Mouse (Mus musculus) forebrain, embryonic 15.5 days (tissue): ENCODE measurements around the gene B3gntl1. TPM values are rescaled to one million over a fixed set of nuclear protein-coding genes. Genes with fewer than 3 reads are reported as not detected.

Source experiments
- ATAC-seq: fragments of 200-750 bp; cut with Nextera tagmentation; replicated peaks from 2 replicates; pipeline ENCODE4 v1.8.0; 2017; ENCODE audit warnings: mild to moderate bottlenecking, moderate TSS enrichment, moderate library complexity
- H3K27ac ChIP-seq: fragments of 300-500 bp; sonication (generic); replicated peaks from 2 replicates; pipeline ENCODE4 v1.5.1; 2015; ENCODE audit warnings: mild to moderate bottlenecking, inconsistent platforms
- H3K27me3 ChIP-seq: fragments of 300-500 bp; sonication (generic); 2 replicates; pipeline ENCODE4 v1.6.1; 2015; ENCODE audit warnings: inconsistent platforms
- H3K36me3 ChIP-seq: fragments of 300-500 bp; sonication (generic); 2 replicates; pipeline ENCODE4 v1.6.1; 2015; ENCODE audit warnings: mild to moderate bottlenecking, inconsistent platforms
- H3K4me1 ChIP-seq: fragments of 300-500 bp; sonication (generic); 2 replicates; pipeline ENCODE4 v1.6.1; 2015; ENCODE audit warnings: inconsistent platforms
- H3K4me2 ChIP-seq: fragments of 300-500 bp; sonication (generic); replicated peaks from 2 replicates; pipeline ENCODE4 v1.6.1; 2015; ENCODE audit warnings: mild to moderate bottlenecking, inconsistent platforms
- H3K4me3 ChIP-seq: fragments of 300-500 bp; sonication (generic); 2 replicates; pipeline ENCODE4 v1.5.1; 2015; ENCODE audit warnings: mild to moderate bottlenecking, inconsistent platforms
- H3K9ac ChIP-seq: fragments of 300-500 bp; sonication (generic); replicated peaks from 2 replicates; pipeline ENCODE4 v1.6.1; 2015; ENCODE audit warnings: mild to moderate bottlenecking, inconsistent platforms
- H3K9me3 ChIP-seq: fragments of 300-500 bp; sonication (generic); 2 replicates; pipeline ENCODE4 v1.6.1; 2016; ENCODE audit warnings: inconsistent platforms
- WGBS: fragments of 180-500 bp; shearing (Covaris S2); methylation state at CpG from one replicate; pipeline ENCODE4 v1.1.7; 2015; ENCODE audit warnings: mixed read lengths; 5-methylcytosine and 5-hydroxymethylcytosine counted together
- polyA plus RNA-seq: library from polyadenylated mRNA; unstranded; fragments of >200 nt; fragmentation: Nextera tagmentation; extraction: Ambion mirVana; gene quantifications from 2 replicates; pipeline ENCODE4 v1.2.1, GENCODE M21; 2015

Gene B3gntl1
- polyA plus RNA-seq, 1 experiment from 2014 or later: 7.0 TPM

DNA sequence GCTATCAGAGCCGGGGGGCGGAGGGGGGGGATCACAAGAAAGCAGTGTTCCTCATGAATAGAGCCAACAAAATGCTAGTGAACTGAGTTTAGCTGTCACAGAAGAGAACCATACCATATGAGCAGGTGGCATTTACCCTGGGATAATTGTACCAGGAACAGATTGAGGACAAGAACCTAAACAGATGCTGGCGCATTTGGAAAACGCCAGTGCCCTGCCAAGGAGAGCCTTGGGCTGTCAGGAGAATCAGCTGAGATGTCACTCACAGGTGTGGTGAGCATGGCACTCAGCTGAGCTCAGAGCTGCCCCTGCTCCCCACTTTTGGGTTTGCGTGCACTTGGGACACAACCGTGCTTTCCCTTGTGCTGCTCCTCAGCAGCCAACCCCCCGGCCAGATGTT lies 41.5 kb downstream of the B3gntl1 start:
- Histone ChIP-seq H3K36me3 (no peaks in the 10 kb centered on the region), H3K4me1 (no peaks in the 10 kb centered on the region), H3K4me3 (no peak overlapping the region), H3K27me3 (no peaks in the 10 kb centered on the region), H3K9ac (no peak overlapping the region), H3K9me3 (no peaks in the 10 kb centered on the region), H3K27ac (0 out of 2 replicates have a peak overlapping the region, but pooled peaks have one; percentile 38), H3K4me2 (no peak overlapping the region)
- 79% methylated on average over 7 of the region's 7 CpGs for WGBS
- peak; percentile 53; the same call in 1 of the 2 replicates for ATAC-seq

DNA sequence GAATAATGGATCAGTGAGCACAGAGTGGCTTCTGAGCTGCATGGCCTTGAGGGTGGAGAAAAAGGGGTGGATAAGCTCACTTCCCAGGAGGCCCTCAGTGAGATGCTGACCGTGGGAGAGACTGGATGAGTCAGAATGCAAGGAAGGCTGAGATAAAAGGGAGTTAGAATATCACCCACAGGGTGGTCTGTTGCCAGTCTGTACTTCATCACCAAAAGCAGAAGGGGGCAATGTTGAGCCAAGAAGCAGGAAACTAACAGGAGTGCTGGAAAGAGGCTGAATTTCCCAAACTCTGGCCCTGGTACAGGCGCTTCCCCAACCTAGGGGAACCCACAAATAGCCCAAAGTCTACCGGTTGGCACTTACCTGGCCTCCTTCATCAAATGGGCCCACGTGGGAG lies 42.5 kb downstream of the B3gntl1 start:
- Histone ChIP-seq H3K36me3 (no peaks in the 10 kb centered on the region), H3K27me3 (no peaks in the 10 kb centered on the region), H3K9me3 (no peaks in the 10 kb centered on the region), H3K27ac (no peak overlapping the region), H3K4me2 (no peak overlapping the region), H3K9ac (no peak overlapping the region), H3K4me3 (no peak overlapping the region), H3K4me1 (no peaks in the 10 kb centered on the region)
- no peak for ATAC-seq
- 80% methylated on average over 4 of the region's 4 CpGs for WGBS

DNA sequence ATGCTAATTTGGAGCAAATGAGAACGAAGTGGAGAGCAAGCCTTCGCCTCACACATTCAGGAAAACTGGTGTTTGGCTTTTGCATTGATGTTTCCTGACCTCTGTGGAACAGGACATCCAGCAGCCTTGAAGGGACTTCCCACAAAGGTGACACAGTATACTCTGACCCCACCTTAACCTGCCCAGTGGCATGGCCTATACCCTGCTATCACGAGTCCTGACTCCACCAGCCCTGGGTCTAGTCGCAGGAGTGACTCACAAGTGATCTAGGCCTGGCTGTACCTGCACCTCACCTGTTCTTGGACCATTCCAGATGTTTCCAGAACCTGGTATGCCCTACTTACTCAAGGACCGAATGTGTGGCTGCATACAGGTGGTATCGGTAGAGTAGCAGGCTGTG lies 43.4 kb downstream of the B3gntl1 start:
- H3K27ac ChIP-seq: no peak overlapping the region
- no peak overlapping the region for H3K4me2 ChIP-seq
- H3K4me3 ChIP-seq: no peak overlapping the region
- H3K9ac ChIP-seq: no peak overlapping the region
- 94% methylated on average over 6 of the region's 6 CpGs for WGBS
- no peaks in the 10 kb centered on the region for H3K27me3 ChIP-seq
- ATAC-seq: no peak
- no peaks in the 10 kb centered on the region for H3K4me1 ChIP-seq
- no peaks in the 10 kb centered on the region for H3K9me3 ChIP-seq
- H3K36me3 ChIP-seq: no peaks in the 10 kb centered on the region

DNA sequence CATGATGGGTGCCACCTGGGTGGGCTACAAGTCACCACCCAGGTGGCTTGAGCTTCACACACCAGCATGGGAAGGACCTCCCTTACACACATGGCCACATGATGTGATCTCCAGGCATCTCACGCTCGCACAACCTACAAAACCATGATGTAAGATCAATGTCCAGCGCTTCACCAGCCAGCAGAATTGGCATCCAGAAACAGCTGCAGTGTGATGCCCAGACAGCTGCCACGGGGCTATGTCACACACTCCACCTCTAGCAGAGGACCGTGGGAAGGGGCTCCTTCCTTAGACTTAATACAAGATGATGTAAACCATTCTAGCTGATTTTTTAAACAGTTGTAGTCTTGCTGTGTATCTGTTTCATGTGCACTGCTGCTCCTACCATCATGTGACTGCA lies 45.4 kb downstream of the B3gntl1 start:
- Histone ChIP-seq H3K4me3 (no peak overlapping the region), H3K27ac (no peak overlapping the region), H3K9ac (no peak overlapping the region), H3K27me3 (no peaks in the 10 kb centered on the region), H3K9me3 (no peaks in the 10 kb centered on the region), H3K4me1 (no peaks in the 10 kb centered on the region), H3K4me2 (no peak overlapping the region), H3K36me3 (peaks cover 4% of the 10 kb centered on the region; the same call in 1 of the 2 replicates)
- ATAC-seq: no peak
- WGBS: 91% methylated on average over 5 of the region's 5 CpGs

DNA sequence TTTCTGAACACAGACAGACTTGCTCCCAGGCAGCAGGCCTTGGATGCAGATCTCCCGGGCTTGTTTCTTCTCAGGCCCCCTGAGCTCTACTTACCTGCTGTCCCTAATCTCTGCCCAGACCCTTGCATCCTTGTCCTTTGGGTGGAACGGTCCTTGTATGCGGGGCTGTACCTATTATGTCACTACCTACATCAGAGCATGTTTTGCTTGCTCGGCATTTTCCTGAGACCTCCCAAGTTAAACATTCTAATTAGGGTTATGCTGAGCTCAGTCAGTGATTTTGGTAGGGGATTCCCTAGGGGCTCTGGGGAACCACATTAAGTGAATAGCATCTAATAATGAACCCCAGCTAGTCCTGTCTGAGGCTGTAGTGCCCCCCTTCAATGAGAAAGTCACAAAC lies 47.9 kb downstream of the B3gntl1 start:
- Histone ChIP-seq H3K27ac (no peak overlapping the region), H3K27me3 (no peaks in the 10 kb centered on the region), H3K4me2 (no peak overlapping the region), H3K4me3 (no peak overlapping the region), H3K4me1 (no peaks in the 10 kb centered on the region), H3K9me3 (no peaks in the 10 kb centered on the region), H3K36me3 (peaks cover 17% of the 10 kb centered on the region; the same call in 1 of the 2 replicates), H3K9ac (no peak overlapping the region)
- WGBS: 84% methylated on average over 4 of the region's 4 CpGs
- ATAC-seq: no peak

DNA sequence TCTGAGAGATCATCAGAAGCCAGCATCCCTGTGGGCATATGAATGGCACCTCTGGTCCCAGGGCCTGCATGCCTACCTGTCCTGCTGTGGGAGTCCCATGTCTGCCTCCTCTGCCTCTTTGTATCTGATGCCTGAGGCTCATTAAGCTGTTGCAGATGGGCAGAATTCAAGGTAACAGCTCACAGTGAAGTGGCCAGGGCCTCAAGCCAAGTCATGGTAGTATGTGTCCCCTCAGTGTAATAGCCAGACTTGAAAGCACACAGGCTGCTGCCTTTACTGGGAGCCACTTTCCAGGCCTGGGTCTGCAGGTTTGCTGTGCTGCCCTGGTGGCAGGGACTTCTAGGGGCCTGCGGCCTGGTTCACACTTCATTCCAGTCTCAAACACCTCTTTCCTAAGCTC lies 55.6 kb downstream of the B3gntl1 start:
- Histone ChIP-seq H3K27me3 (no peaks in the 10 kb centered on the region), H3K36me3 (peaks cover 56% of the 10 kb centered on the region)
- 100% methylated on average over 1 of the region's 1 CpGs for WGBS

DNA sequence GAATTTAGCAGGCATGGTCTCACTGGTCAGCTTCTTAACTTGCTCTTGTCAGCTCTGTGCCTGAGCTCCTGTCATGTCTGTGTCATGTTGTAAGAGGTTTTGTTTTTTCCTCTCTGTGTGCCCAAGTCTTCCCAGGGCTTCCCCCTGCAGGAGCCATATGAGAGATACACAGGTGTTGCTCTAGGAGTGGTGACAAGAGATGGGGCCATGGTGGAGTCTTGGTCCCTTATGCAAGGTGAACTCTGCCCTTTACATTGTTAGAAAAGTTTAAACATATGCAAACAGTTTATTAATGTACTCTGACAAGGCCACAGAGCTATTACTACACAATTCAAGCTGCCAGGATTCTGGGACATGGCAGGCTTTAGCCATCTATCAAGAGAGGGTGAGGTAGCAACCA lies 56.5 kb downstream of the B3gntl1 start:
- no peaks in the 10 kb centered on the region for H3K27me3 ChIP-seq
- H3K4me3 ChIP-seq: no peak overlapping the region
- H3K27ac ChIP-seq: no peak overlapping the region
- H3K4me2 ChIP-seq: no peak overlapping the region
- no peaks in the 10 kb centered on the region for H3K9me3 ChIP-seq
- no peak overlapping the region for H3K9ac ChIP-seq
- ATAC-seq: no peak
- H3K36me3 ChIP-seq: peaks cover 52% of the 10 kb centered on the region
- no peaks in the 10 kb centered on the region for H3K4me1 ChIP-seq

More for the DNA sequence above, 55.6 kb downstream of the B3gntl1 start:
- no peak overlapping the region for H3K4me3 ChIP-seq
- H3K4me2 ChIP-seq: no peak overlapping the region
- ATAC-seq: no peak
- H3K4me1 ChIP-seq: no peaks in the 10 kb centered on the region
- no peak overlapping the region for H3K27ac ChIP-seq
- no peaks in the 10 kb centered on the region for H3K9me3 ChIP-seq
- H3K9ac ChIP-seq: no peak overlapping the region

DNA sequence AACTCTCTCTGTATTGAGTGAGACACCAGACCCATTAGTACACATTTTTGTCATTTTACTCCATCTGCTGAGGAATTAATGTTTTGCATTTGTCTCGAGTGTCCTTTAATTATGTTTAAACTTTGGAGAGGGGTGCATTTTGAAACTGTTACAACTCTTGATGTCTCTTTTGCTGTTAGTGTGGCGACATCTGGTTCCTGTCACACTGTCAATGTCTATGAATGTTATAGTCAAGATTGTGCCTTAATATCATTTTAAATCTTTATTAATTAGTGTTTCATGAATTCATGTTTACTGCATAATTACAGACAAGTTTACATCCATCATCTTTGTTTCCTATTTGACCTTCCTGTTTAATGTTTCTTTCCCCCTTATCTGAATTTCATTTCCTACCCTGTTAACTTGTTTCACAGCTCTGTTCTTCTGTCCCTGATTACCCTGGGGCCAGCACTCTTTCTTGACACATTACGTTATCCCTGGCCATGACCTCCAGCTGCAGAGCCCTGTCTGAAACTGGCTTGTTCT lies 56.9 kb downstream of the B3gntl1 start:
- no peak for ATAC-seq
- Histone ChIP-seq H3K27me3 (no peaks in the 10 kb centered on the region), H3K4me2 (no peak overlapping the region), H3K4me1 (no peaks in the 10 kb centered on the region), H3K27ac (no peak overlapping the region), H3K4me3 (no peak overlapping the region), H3K36me3 (peaks cover 49% of the 10 kb centered on the region), H3K9me3 (no peaks in the 10 kb centered on the region), H3K9ac (no peak overlapping the region)
- 90% methylated on average over 3 of the region's 3 CpGs for WGBS

DNA sequence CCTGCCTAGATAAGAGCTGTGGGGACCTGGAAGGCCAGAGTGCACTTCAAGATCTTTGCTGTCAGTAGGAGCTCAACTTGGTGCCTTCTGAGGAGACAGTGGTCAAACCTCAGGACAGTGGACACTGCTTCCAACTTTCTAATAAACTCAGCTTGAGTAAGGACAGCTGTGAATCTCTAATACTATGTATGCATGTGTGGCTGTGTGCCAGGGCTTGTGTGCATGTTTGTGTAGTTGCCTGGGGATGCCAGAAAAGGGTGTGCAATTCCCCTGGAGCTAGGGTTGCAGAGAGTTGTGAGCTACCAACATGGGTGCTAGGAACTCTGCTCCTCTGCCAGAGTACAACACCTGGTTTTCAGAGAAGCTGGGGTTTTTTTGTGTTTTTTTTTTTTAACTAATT lies 62.0 kb downstream of the B3gntl1 start:
- Histone ChIP-seq H3K4me2 (no peak overlapping the region), H3K36me3 (peaks cover 47% of the 10 kb centered on the region), H3K4me1 (no peaks in the 10 kb centered on the region), H3K9ac (no peak overlapping the region), H3K27me3 (no peaks in the 10 kb centered on the region), H3K9me3 (no peaks in the 10 kb centered on the region), H3K27ac (no peak overlapping the region), H3K4me3 (no peak overlapping the region)
- ATAC-seq: no peak

DNA sequence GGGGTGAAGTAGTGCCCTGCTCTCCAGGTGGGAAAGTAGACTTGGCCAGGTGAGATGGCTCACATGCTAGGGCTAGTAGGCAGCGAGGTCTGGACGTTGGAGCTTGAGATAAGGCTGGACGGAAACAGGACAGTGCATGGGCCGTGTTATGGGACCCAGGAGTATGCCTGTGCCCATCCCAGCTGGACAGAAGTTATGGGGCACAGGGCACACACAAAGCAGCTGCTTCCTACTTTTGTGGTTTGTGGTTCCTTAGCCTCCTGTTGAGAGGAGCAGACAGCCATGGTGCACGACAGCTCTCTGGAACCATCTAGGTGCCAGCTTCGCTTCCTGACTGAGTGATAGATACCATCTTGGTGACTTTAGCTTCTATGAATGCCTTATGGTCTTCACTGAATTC lies 67.3 kb downstream of the B3gntl1 start:
- Histone ChIP-seq H3K4me1 (no peaks in the 10 kb centered on the region), H3K27me3 (no peaks in the 10 kb centered on the region), H3K9me3 (no peaks in the 10 kb centered on the region), H3K9ac (no peak overlapping the region), H3K27ac (no peak overlapping the region), H3K4me3 (no peak overlapping the region), H3K36me3 (peaks cover 66% of the 10 kb centered on the region), H3K4me2 (no peak overlapping the region)
- ATAC-seq: no peak
- WGBS: 95% methylated on average over 6 of the region's 6 CpGs

DNA sequence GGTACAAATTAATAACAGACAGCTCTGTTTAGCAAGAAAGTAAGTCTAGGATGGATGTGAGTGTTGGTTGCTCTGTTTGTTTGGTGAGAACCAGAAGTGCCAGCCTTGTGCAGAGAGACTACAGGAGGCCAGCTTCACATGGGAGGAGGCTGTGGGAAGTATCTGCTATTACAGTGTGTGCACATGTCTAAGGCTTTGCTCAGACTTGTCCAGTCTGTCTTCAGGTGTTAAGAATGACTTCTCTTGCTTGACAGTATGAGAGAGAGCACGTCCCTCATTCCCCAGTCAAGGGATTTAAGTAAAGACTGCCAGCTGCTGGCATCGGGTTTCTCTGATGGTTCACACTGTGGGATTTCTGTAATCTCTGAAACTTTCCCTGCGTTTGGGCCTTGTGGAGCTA lies 71.5 kb downstream of the B3gntl1 start:
- Histone ChIP-seq H3K36me3 (peaks cover 79% of the 10 kb centered on the region), H3K9me3 (no peaks in the 10 kb centered on the region), H3K27me3 (no peaks in the 10 kb centered on the region), H3K4me1 (no peaks in the 10 kb centered on the region), H3K9ac (no peak overlapping the region), H3K4me2 (no peak overlapping the region), H3K27ac (no peak overlapping the region), H3K4me3 (no peak overlapping the region)
- no peak for ATAC-seq
- WGBS: 86% methylated on average over 3 of the region's 3 CpGs

DNA sequence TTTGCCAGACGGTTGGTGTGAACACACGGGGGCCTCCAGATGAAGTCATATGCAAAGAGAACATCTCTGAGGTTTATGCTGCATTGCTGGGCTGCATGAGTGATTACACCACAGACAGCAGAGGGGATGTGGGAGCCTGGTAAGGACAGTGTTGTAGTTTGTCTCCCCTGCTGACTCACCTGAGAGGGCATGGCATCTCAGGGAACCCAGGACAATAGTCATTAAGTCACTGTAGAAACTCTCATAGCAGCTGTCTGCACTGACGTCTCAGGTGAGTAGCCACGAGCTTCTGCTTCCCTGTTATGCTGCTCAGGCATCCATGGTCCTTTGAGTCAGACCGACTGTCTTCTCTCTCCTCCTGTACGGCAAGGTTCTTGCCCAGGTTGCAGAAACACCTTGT lies 75.7 kb downstream of the B3gntl1 start:
- WGBS: 87% methylated on average over 6 of the region's 6 CpGs
- H3K4me2 ChIP-seq: no peak overlapping the region
- no peak overlapping the region for H3K27ac ChIP-seq
- no peaks in the 10 kb centered on the region for H3K9me3 ChIP-seq
- H3K4me3 ChIP-seq: no peak overlapping the region
- H3K9ac ChIP-seq: no peak overlapping the region
- H3K36me3 ChIP-seq: peaks cover 59% of the 10 kb centered on the region
- ATAC-seq: no peak
- no peaks in the 10 kb centered on the region for H3K4me1 ChIP-seq
- H3K27me3 ChIP-seq: no peaks in the 10 kb centered on the region

DNA sequence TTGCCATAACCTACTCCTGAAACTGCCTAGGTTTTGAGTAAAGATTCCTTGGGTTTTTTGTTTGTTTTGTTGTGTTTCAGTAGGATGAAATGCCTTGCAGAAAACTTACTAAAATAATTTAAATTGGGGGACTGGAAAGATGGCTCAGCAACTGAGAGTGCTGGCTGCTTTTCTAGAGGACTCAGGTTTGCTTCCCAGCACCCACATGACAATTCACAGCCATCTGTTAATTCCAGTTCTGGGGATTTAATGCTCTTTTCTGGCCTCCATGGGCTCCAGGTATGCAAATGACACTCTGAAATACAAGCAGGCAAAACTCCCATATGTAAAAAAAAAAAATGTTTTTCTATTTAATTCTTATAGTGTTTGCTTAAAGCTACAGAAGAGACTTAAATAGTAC lies 91.1 kb downstream of the B3gntl1 start:
- ATAC-seq: no peak
- H3K9me3 ChIP-seq: no peaks in the 10 kb centered on the region
- no peak overlapping the region for H3K4me3 ChIP-seq
- no peaks in the 10 kb centered on the region for H3K27me3 ChIP-seq
- no peak overlapping the region for H3K4me2 ChIP-seq
- no peak overlapping the region for H3K9ac ChIP-seq
- H3K36me3 ChIP-seq: peaks cover 17% of the 10 kb centered on the region
- H3K27ac ChIP-seq: peak overlapping the region; percentile 56; the same call in 1 of the 2 replicates
- no peaks in the 10 kb centered on the region for H3K4me1 ChIP-seq
